Mouse (Mus musculus): ENCODE data around the gene Arvcf. TPM values are rescaled to one million over a fixed set of nuclear protein-coding genes. Genes with fewer than 3 reads are reported as not detected.
A peak's percentile ranks its signal among the peaks of the same experiment; 100 is the strongest.

The Arvcf gene
- polyA plus RNA-seq, 1 experiment from 2014 or later: 20.6 TPM

- no peak for TF ChIP-seq CTCF (IDR thresholded peaks at IDR 0.05; ENCODE audit: low read depth)
- Histone ChIP-seq H3K4me2 (ENCODE audit: low read length) (peak within 1 kb of the TSS; percentile 76), H3K27me3 (ENCODE audit: insufficient read depth, low read length) (no peaks in the 10 kb centered on the region), H3K4me1 (replicated peaks; ENCODE audit: insufficient read depth, low read length) (peaks cover 21% of the 10 kb centered on the region; the same call in 1 of the 2 replicates), H3K9ac (ENCODE audit: low read depth, low read length) (peak within 1 kb of the TSS; percentile 83), H3K27ac (peak within 1 kb of the TSS; percentile 80), H3K4me3 (replicated peaks; ENCODE audit: low read depth, low read length) (peak within 1 kb of the TSS; percentile 90), H3K9me3 (replicated peaks; ENCODE audit: low read length) (no peaks in the 10 kb centered on the region), H3K36me3 (ENCODE audit: insufficient read depth, low read length) (0 out of 2 replicates have a peak, but pooled peaks cover 3% of the 10 kb centered on the region)
- no peak; the same call in 1 of the 2 replicates for ATAC-seq (replicated peaks; ENCODE audit: low FRiP score, low read depth)
- 54% methylated on average over 5 of the region's 5 CpGs for WGBS
- no peak for DNase-seq (ENCODE audit: low spot score)
These were observed 78.9 kb downstream of the Arvcf start, which contains the start of gene Comt for GRCm38 (mm10) chr16:18426802-18427280. Comt (minus strand) TSS chr16:18426852.

- H3K9ac ChIP-seq (ENCODE audit: low read depth, low read length): no peak overlapping the region
- 78% methylated on average over 5 of the region's 5 CpGs for WGBS
- no peak overlapping the region for H3K4me3 ChIP-seq (replicated peaks; ENCODE audit: low read depth, low read length)
- no peaks in the 10 kb centered on the region for H3K9me3 ChIP-seq (replicated peaks; ENCODE audit: low read length)
- no peak overlapping the region for H3K27ac ChIP-seq
- no peak overlapping the region for H3K4me2 ChIP-seq (ENCODE audit: low read length)
- no peak for DNase-seq (ENCODE audit: low spot score)
- H3K36me3 ChIP-seq (ENCODE audit: insufficient read depth, low read length): 0 out of 2 replicates have a peak, but pooled peaks cover 3% of the 10 kb centered on the region
- H3K27me3 ChIP-seq (ENCODE audit: insufficient read depth, low read length): no peaks in the 10 kb centered on the region
- no peak for ATAC-seq (replicated peaks; ENCODE audit: low FRiP score, low read depth)
- peaks cover 21% of the 10 kb centered on the region; the same call in 1 of the 2 replicates for H3K4me1 ChIP-seq (replicated peaks; ENCODE audit: insufficient read depth, low read length)
- TF ChIP-seq CTCF (IDR thresholded peaks at IDR 0.05; ENCODE audit: low read depth): no peak
These were observed 80.1 kb downstream of the Arvcf start for GRCm38 (mm10) chr16:18428011-18428515.

GRCm38 (mm10) chr16:18428516-18429042 lies 80.6 kb downstream of the Arvcf start:
- Histone ChIP-seq H3K4me1 (replicated peaks; ENCODE audit: insufficient read depth, low read length) (peaks cover 21% of the 10 kb centered on the region; the same call in 1 of the 2 replicates), H3K9me3 (replicated peaks; ENCODE audit: low read length) (no peaks in the 10 kb centered on the region), H3K36me3 (ENCODE audit: insufficient read depth, low read length) (0 out of 2 replicates have a peak, but pooled peaks cover 3% of the 10 kb centered on the region), H3K4me2 (ENCODE audit: low read length) (no peak overlapping the region), H3K27me3 (ENCODE audit: insufficient read depth, low read length) (no peaks in the 10 kb centered on the region), H3K27ac (no peak overlapping the region), H3K4me3 (replicated peaks; ENCODE audit: low read depth, low read length) (no peak overlapping the region), H3K9ac (ENCODE audit: low read depth, low read length) (no peak overlapping the region)
- DNase-seq (ENCODE audit: low spot score) (no peak), ATAC-seq (replicated peaks; ENCODE audit: low FRiP score, low read depth) (no peak)
- TF ChIP-seq CTCF (IDR thresholded peaks at IDR 0.05; ENCODE audit: low read depth): no peak
- 86% methylated on average over 7 of the region's 7 CpGs for WGBS

GRCm38 (mm10) chr16:18429641-18430040 lies 81.7 kb downstream of the Arvcf start:
- H3K9me3 ChIP-seq (replicated peaks; ENCODE audit: low read length): no peaks in the 10 kb centered on the region
- H3K4me3 ChIP-seq (replicated peaks; ENCODE audit: low read depth, low read length): no peak overlapping the region
- 84% methylated on average over 8 of the region's 8 CpGs for WGBS
- DNase-seq (ENCODE audit: low spot score) (no peak), ATAC-seq (replicated peaks; ENCODE audit: low FRiP score, low read depth) (no peak)
- no peak overlapping the region for H3K27ac ChIP-seq
- no peak overlapping the region for H3K4me2 ChIP-seq (ENCODE audit: low read length)
- H3K36me3 ChIP-seq (ENCODE audit: insufficient read depth, low read length): 0 out of 2 replicates have a peak, but pooled peaks cover 3% of the 10 kb centered on the region
- H3K9ac ChIP-seq (ENCODE audit: low read depth, low read length): no peak overlapping the region
- H3K4me1 ChIP-seq (replicated peaks; ENCODE audit: insufficient read depth, low read length): peaks cover 16% of the 10 kb centered on the region; the same call in 1 of the 2 replicates
- no peak for TF ChIP-seq CTCF (IDR thresholded peaks at IDR 0.05; ENCODE audit: low read depth)
- H3K27me3 ChIP-seq (ENCODE audit: insufficient read depth, low read length): no peaks in the 10 kb centered on the region

- DNase-seq (ENCODE audit: low spot score): no peak
- WGBS: 85% methylated on average over 8 of the region's 8 CpGs
- ATAC-seq (replicated peaks; ENCODE audit: low FRiP score, low read depth): no peak
- TF ChIP-seq CTCF (IDR thresholded peaks at IDR 0.05; ENCODE audit: low read depth): no peak
- Histone ChIP-seq H3K4me3 (replicated peaks; ENCODE audit: low read depth, low read length) (no peak overlapping the region), H3K4me1 (replicated peaks; ENCODE audit: insufficient read depth, low read length) (peaks cover 7% of the 10 kb centered on the region; the same call in 1 of the 2 replicates), H3K4me2 (ENCODE audit: low read length) (no peak overlapping the region), H3K9me3 (replicated peaks; ENCODE audit: low read length) (no peaks in the 10 kb centered on the region), H3K9ac (ENCODE audit: low read depth, low read length) (no peak overlapping the region), H3K27ac (no peak overlapping the region), H3K36me3 (ENCODE audit: insufficient read depth, low read length) (0 out of 2 replicates have a peak, but pooled peaks cover 3% of the 10 kb centered on the region), H3K27me3 (ENCODE audit: insufficient read depth, low read length) (no peaks in the 10 kb centered on the region)
These were observed 82.7 kb downstream of the Arvcf start for GRCm38 (mm10) chr16:18430641-18431212.

GRCm38 (mm10) chr16:18433341-18433920 lies 85.4 kb downstream of the Arvcf start:
- no peak for TF ChIP-seq CTCF (IDR thresholded peaks at IDR 0.05; ENCODE audit: low read depth)
- Histone ChIP-seq H3K4me1 (replicated peaks; ENCODE audit: insufficient read depth, low read length) (no peaks in the 10 kb centered on the region), H3K27ac (no peak overlapping the region), H3K36me3 (ENCODE audit: insufficient read depth, low read length) (0 out of 2 replicates have a peak, but pooled peaks cover 7% of the 10 kb centered on the region), H3K9me3 (replicated peaks; ENCODE audit: low read length) (no peaks in the 10 kb centered on the region), H3K9ac (ENCODE audit: low read depth, low read length) (no peak overlapping the region), H3K4me3 (replicated peaks; ENCODE audit: low read depth, low read length) (no peak overlapping the region), H3K27me3 (ENCODE audit: insufficient read depth, low read length) (no peaks in the 10 kb centered on the region), H3K4me2 (ENCODE audit: low read length) (no peak overlapping the region)
- no peak for DNase-seq (ENCODE audit: low spot score)
- ATAC-seq (replicated peaks; ENCODE audit: low FRiP score, low read depth): peak; percentile 71; the same call in 1 of the 2 replicates
- 87% methylated on average over 5 of the region's 5 CpGs for WGBS
